Mouse (Mus musculus) brain, adult 10 weeks (tissue): ENCODE measurements around the gene Klk12. TPM values are rescaled to one million over a fixed set of nuclear protein-coding genes. Genes with fewer than 3 reads are reported as not detected.

ENCODE experiments used
- polyA plus RNA-seq: library from polyadenylated mRNA; stranded (reverse); fragments of 350-450 nt; fragmentation: Illumina TruSeq; extraction: RNeasy Lipid Tissue Mini Kit (QIAGEN cat#74804); gene quantifications from one replicate; pipeline ENCODE4 v1.2.3, GENCODE M21; 2015; ENCODE audit warnings: low read depth, low replicate concordance

The Klk12 gene
- polyA plus RNA-seq, result not detected

GRCm38 (mm10) chr7:43768597-43768996 is at the start of gene Klk12:
TSS of gene Klk12 (plus strand) at chr7:43768897.

GRCm38 (mm10) chr7:43774364-43774763 is 5.7 kb downstream of the Klk12 start, which contains the start of gene Klk11:
TSS of gene Klk11 (plus strand) at chr7:43774604.

GRCm38 (mm10) chr7:43780746-43781145 is 12.0 kb downstream of the Klk12 start, which contains the start of gene Klk10:
TSS of gene Klk10 (plus strand) at chr7:43781035.

GRCm38 (mm10) chr7:43791591-43791990 is 22.9 kb downstream of the Klk12 start, which contains the start of gene Klk9:
TSS of gene Klk9 (plus strand) at chr7:43791891.

GRCm38 (mm10) chr7:43797333-43797769 is 28.7 kb downstream of the Klk12 start, which contains the start of gene Klk8:
TSS of gene Klk8 (plus strand) at chr7:43797577.

GRCm38 (mm10) chr7:43810994-43811393 is 42.3 kb downstream of the Klk12 start, which contains the start of gene Klk7:
TSS of gene Klk7 (plus strand) at chr7:43811294.

Other genes starting within 250 kb of the Klk12 start
- gene Cd33, start 224.5 kb upstream of the Klk12 start, polyA plus RNA-seq, result 5.4 TPM
- 6.1 TPM for gene Zfp658, start 206.6 kb upstream of the Klk12 start, polyA plus RNA-seq
- 13.2 TPM for gene Zfp719, start 189.3 kb upstream of the Klk12 start, polyA plus RNA-seq
- not detected for gene Zfp819, start 161.7 kb upstream of the Klk12 start, polyA plus RNA-seq
- gene Ceacam18, start 134.2 kb upstream of the Klk12 start, polyA plus RNA-seq, result not detected
- 1.4 TPM for gene Siglece, start 108.7 kb upstream of the Klk12 start, polyA plus RNA-seq
- 6.3 TPM for gene Ctu1, start 96.9 kb upstream of the Klk12 start, polyA plus RNA-seq
- not detected for gene Klk14, start 78.5 kb upstream of the Klk12 start, polyA plus RNA-seq
- not detected for gene Klk13, start 56.3 kb upstream of the Klk12 start, polyA plus RNA-seq
- gene Klk11, start 5.7 kb downstream of the Klk12 start, polyA plus RNA-seq, result not detected
- gene Klk10, start 12.1 kb downstream of the Klk12 start, polyA plus RNA-seq, result not detected
- gene Klk9, start 23.0 kb downstream of the Klk12 start, polyA plus RNA-seq, result not detected
- gene Klk8, start 28.7 kb downstream of the Klk12 start, polyA plus RNA-seq, result 7.5 TPM
- gene Klk7, start 42.4 kb downstream of the Klk12 start, polyA plus RNA-seq, result not detected
- gene Klk6, start 55.6 kb downstream of the Klk12 start, polyA plus RNA-seq, result 13.7 TPM
- not detected for gene Klk5, start 73.1 kb downstream of the Klk12 start, polyA plus RNA-seq
- gene Klk4, start 112.3 kb downstream of the Klk12 start, polyA plus RNA-seq, result not detected
- not detected for gene Klk15, start 164.8 kb downstream of the Klk12 start, polyA plus RNA-seq
- not detected for gene Klk1b8, start 181.8 kb downstream of the Klk12 start, polyA plus RNA-seq
- gene Klk1b1, start 197.9 kb downstream of the Klk12 start, polyA plus RNA-seq, result not detected
- not detected for gene Klk1b9, start 207.2 kb downstream of the Klk12 start, polyA plus RNA-seq
- not detected for gene Klk1b11, start 227.0 kb downstream of the Klk12 start, polyA plus RNA-seq
- gene Klk1b26, start 243.3 kb downstream of the Klk12 start, polyA plus RNA-seq, result not detected